Mouse (Mus musculus) A20 (cell line): ENCODE measurements around the gene Arap1.

Source experiments
- DNase-seq: peaks from one replicate; pipeline ENCODE4 v3.0.0-alpha.2; 2011; ENCODE audit warnings: low read depth, low spot score

The Arap1 gene

DNA sequence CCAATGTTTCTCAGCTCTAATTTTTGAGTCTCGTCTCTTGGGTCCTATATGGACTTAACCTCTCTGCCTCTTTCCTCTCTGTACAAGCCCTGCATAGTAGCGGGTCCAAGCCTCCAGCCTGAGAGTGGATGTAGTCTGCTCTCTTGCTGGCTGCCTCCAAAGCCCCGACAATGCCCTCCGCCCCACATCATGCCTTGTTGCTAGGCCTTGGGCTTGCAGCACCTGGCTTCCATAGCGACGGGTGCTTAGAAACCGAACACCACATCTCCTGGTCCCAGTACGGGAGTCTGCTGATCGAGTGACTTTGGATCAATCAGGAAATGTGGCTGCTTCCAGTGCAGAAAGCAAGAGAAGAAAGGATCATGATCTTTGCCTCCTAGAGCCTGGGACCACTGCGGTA, 95.2 kb downstream of the Arap1 start:
- DNase-seq, result no peak

GRCm38 (mm10) chr7:101444211-101444610, 96.3 kb downstream of the Arap1 start:
- DNase-seq, result no peak

- DNase-seq, result no peak
These were observed 102.0 kb downstream of the Arap1 start for GRCm38 (mm10) chr7:101449855-101450254.

- peak; percentile 70 for DNase-seq
These were observed 102.8 kb downstream of the Arap1 start for GRCm38 (mm10) chr7:101450422-101451401.

DNA sequence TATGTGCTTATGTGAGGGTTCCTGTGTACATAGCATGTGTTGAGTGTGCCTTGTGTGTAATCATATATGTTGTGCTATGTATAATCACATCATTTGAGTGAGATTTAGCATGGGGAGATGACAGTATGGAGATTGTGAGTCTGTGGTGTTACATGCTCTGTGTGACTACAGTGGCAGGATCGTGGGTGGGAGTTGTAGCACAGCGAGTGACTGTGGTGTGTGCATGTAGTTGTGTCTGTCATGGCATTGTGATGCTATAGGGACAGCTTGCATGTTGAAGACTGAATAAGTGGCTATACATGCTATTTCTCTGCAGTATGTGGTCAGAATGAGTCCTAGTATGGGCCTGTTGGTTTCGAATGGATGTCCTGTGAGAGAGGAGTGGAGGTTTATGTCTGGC, 104.8 kb downstream of the Arap1 start:
- no peak for DNase-seq

DNA sequence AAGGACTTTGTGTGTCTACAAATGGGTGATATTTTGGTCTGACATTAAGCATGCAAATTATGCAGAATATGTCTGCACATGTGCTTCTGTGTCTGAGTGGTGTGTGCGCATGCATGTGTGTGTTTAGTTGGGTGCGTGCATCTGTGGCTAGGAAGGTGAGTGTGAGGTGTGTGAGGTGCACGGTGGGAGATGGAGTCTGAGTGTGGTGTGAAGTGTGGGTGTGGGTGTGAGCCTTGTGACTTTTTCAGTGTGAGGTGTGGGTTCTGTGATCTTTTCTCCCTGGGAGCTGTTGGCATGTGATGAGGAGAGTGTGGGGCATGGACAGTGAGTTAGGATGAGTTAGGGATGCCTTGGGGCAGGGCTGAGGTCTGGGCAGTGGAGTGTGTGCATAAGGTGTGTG, 105.4 kb downstream of the Arap1 start:
- no peak for DNase-seq

- DNase-seq, result no peak
These were observed 105.9 kb downstream of the Arap1 start for GRCm38 (mm10) chr7:101453725-101454124.

- no peak for DNase-seq
These were observed 106.6 kb downstream of the Arap1 start for GRCm38 (mm10) chr7:101454479-101454878.

DNA sequence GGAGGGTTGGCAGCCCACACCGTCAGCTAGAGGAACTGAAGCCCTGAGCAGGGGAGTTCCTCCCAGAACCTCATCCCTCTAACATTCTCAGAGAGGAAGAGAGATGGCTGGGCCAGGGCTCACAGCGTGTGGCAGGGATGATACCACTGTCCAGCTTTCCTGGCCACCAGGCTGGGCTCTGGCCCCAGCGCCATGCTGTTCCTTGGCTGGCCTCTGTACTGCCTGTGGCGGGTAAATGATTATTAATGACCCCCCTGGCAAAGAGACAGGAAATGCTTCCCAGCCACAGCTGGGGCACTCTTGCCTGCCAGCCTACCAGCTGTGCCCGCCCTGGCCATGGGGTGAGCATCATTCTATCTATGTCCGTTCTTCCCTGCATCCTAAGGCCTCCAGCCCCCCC, 107.3 kb downstream of the Arap1 start:
- no peak for DNase-seq

DNA sequence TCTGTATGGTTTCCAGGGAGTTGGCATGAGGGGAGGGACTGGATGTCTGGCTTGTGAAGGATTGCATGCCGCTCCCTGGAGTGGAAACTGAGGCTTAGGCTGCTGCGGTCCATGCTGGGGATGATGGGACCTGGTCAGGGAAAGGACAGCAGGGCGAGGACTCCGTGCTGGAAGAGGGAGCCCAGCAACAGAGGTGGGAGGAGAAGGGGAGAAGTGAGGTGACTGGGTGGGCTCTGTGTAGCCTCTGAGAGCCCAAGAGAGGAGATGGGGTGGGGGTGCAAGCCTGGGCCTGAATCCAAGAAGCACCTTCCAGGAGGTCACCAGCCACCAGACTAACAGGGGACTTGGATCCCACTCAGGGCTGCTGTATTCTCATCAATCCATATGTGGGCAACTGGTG, 108.5 kb downstream of the Arap1 start:
- no peak for DNase-seq

DNA sequence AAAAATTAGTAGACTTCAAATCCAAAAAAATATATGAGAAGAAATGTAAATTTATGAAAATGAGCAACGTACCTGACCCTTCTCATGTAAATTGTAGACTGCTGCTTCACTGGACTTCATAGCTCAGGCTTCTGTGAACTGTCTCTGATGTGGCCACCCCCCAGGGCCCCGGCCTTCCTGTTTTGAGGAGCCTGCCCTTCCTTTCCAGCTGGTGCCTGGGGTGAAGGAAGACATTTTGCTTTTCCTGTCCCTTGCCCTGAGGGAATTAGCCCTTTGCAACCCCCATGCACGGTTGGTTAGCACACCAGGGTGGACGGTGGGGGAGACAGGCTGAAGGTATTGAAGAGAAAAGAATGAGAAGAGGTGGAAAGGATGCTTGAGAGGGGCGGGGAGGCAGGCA, 108.9 kb downstream of the Arap1 start:
- DNase-seq, result no peak

GRCm38 (mm10) chr7:101457283-101457682, 109.4 kb downstream of the Arap1 start:
- no peak for DNase-seq

GRCm38 (mm10) chr7:101457801-101458200, 109.9 kb downstream of the Arap1 start:
- no peak for DNase-seq

GRCm38 (mm10) chr7:101458278-101458781, 110.5 kb downstream of the Arap1 start:
- no peak for DNase-seq

DNA sequence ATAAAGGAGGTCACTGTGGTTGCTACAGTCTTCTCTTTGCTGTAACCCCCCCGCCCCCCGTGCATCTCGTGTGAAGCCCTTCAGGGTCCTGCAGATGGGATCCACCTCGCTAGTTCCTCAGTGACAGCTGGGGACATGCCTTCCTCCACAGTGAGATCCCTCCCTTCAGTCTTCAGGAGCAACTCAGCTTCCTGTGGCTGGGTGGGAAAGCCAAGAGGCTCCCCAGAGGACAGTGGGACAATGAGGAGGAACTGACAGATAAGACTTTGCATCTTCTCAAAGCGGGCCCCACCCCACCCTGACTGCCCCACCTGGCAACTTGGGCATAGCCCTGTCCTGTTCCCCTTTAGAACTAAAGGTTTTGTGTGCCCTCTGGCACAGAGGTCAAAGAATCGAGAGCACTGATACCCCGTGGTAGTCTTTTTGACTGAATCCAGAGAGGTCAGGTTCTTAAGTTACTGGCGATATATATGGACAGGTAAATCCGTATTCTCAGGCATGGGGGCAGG, 111.5 kb downstream of the Arap1 start:
- DNase-seq, result no peak

DNA sequence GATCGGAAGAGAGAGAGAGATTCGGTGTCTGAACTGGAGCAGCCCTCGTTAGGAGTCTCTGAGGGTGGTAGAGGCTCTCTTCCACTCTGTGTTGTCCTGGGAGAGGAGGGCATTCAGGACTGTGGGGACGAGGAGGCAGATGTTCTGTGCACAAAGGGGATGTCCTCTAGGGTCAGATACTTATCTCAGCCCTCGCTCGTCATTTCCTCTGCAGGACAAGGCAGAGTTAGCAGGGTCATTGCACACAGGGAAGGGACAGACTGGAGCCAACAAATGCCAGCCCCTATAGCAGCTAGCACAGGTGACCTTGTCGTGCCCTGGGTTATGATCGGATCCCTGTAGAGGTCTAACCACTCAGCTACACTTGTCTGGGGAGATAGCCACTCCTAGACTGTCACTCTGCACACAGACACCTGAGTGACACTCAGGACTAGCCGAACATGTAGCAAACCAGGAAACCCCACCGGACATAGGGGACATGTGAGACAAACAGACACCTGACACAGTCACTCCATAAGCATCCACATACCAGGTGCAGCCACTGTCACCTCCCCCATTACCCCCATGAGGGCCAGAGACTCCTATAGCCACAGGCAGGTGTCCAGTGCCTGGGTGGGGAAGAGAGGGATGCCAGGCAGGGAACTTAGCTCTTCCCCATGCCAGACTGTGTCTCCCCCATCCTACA, 112.2 kb downstream of the Arap1 start:
- no peak for DNase-seq

- DNase-seq, result no peak
These were observed 112.7 kb downstream of the Arap1 start for GRCm38 (mm10) chr7:101460608-101460957.

DNA sequence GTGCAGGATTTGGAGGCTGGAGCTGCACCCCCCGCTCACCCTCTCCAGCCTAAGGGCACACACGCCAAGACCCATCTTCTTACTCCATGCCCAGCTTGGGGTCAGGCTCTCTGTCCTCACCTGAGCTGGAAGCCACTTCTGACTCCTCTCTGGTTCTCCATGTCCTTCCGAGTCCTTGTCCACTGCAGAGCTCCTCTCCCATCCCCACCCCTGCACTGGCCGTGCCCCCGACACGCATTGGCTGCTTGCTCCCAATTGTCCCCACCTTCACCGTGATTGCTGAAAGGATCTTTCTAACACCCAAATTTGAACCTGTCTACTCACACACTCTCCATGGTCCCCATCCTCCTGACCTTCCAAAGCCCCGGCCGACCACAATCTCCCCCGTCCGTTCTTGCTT, 113.7 kb downstream of the Arap1 start:
- DNase-seq, result no peak
